Mouse (Mus musculus): Measurements from ENCODE around the gene Vmn2r91.
"Not testable (repeated sequence)": the region's sequence is repeated elsewhere in the genome, so short reads cannot be mapped to it uniquely, and the experiment has no call there.

The Vmn2r91 gene

GRCm38 (mm10) chr17:18084716-18085115, at the start of gene Vmn2r91:
Vmn2r91 (plus strand) TSS chr17:18085016.
- not testable (repeated sequence) for DNase-seq (ENCODE audit: extremely low read depth, insufficient read length, low spot score)

- DNase-seq (ENCODE audit: extremely low read depth, insufficient read length, low spot score) = no peak
These were observed 35.7 kb upstream of the Vmn2r91 start, which contains the start of gene Vmn2r124 for GRCm38 (mm10) chr17:18049124-18049523. Vmn2r124 (plus strand) TSS chr17:18049424.

GRCm38 (mm10) chr17:18095626-18096025, 10.8 kb downstream of the Vmn2r91 start:
- DNase-seq (ENCODE audit: extremely low read depth, insufficient read length, low spot score) = not testable (repeated sequence)

- DNase-seq (ENCODE audit: extremely low read depth, insufficient read length, low spot score) = not testable (repeated sequence)
These were observed 17.4 kb downstream of the Vmn2r91 start for GRCm38 (mm10) chr17:18102265-18102664.

- not testable (repeated sequence) for DNase-seq (ENCODE audit: extremely low read depth, insufficient read length, low spot score)
These were observed 66.8 kb downstream of the Vmn2r91 start, which contains the start of gene Vmn2r92 for GRCm38 (mm10) chr17:18151587-18151986. Vmn2r92 (plus strand) TSS chr17:18151887.

- DNase-seq (ENCODE audit: extremely low read depth, insufficient read length, low spot score) = not testable (repeated sequence)
These were observed 76.4 kb downstream of the Vmn2r91 start for GRCm38 (mm10) chr17:18161194-18161593.

All from 3134 (cell line).